Mouse (Mus musculus) ES-E14 (cell line): ENCODE data around the gene Fam198a.

Experiments
- CHD2 ChIP-seq: IDR thresholded peaks from 2 replicates; pipeline ENCODE4 v1.6.1; 2014; ENCODE audit warnings: mild to moderate bottlenecking, low read depth, low read length, inconsistent platforms
- MAFK ChIP-seq: IDR thresholded peaks from 2 replicates; pipeline ENCODE4 v1.6.1; 2014; ENCODE audit warnings: mild to moderate bottlenecking, low read depth, low read length, inconsistent platforms; ENCODE audit not compliant: insufficient read depth
- ZC3H11A ChIP-seq: IDR thresholded peaks from 2 replicates; pipeline ENCODE4 v1.6.1; 2012; ENCODE audit warnings: low read depth, mild to moderate bottlenecking, inconsistent platforms, low read length, borderline replicate concordance
- ZNF384 ChIP-seq: IDR thresholded peaks from 2 replicates; pipeline ENCODE4 v1.6.1; 2012; ENCODE audit warnings: low read depth, low read length, inconsistent platforms

DNA sequence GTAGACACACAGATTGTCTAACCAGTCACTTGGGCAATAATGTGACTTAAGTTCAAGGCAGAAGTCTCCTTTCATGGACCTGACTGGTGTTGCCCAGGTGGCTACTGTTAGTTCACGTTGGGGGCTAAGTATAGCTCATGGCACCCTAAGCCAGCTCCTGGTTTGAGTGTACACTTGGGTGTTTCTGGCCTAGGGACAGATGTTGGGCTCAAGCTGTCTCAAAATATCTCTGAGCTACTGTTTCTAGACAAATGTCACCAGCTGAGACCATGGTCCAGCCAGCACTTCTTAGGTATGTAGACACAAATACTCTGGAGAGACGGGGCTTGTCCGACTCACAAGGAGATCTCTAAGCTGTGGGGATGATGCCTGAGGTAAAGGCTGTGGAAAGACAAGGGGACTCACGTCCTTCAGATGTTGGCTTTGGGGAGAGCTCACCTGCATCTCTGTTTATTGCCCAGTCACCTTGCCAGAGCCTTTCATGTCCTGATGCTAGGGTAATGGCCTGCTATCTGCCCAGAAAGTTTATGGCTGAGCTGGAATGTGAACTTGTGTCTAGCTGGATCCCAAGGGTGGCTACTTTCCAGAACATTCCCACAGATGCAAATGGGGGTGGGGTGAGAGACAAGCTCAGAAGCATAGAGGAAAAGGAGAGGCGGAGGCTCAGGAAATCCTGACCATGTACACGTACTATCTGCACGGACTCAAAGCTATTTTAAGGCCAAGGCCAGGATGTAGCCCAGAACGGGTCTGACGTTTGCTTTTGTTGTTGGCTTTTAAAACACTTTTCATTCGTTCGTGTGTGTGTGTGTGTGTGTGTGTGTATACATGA is 77.3 kb downstream of the Fam198a start:
- TF ChIP-seq ZC3H11A (no peak), ZNF384 (no peak), MAFK (no peak), CHD2 (no peak)
